Mouse (Mus musculus) megakaryocyte, embryonic 14.5 days (primary cell): Measurements from ENCODE around the gene Epha4. TPM values are rescaled to one million over a fixed set of nuclear protein-coding genes. Genes with fewer than 3 reads are reported as not detected.

Experiments
- H3K27me3 ChIP-seq: replicated peaks from 2 replicates; pipeline ENCODE3; 2012; ENCODE audit warnings: inconsistent platforms
- H3K36me3 ChIP-seq: replicated peaks from 2 replicates; pipeline ENCODE3; 2012; ENCODE audit warnings: low read length, inconsistent platforms, mixed read lengths
- H3K4me1 ChIP-seq: 2 replicates; pipeline ENCODE4 v1.6.1; 2012; ENCODE audit warnings: inconsistent platforms
- H3K4me3 ChIP-seq: replicated peaks from 2 replicates; pipeline ENCODE3; 2012; ENCODE audit warnings: moderate library complexity, mild to moderate bottlenecking, inconsistent platforms
- H3K9me3 ChIP-seq: 2 replicates; pipeline ENCODE4 v1.6.1; 2012; ENCODE audit warnings: inconsistent platforms
- FLI1 ChIP-seq: IDR thresholded peaks from 2 replicates; pipeline ENCODE4 v1.6.1; 2012; ENCODE audit warnings: low read length, inconsistent platforms, mixed read lengths
- GATA1 ChIP-seq: IDR thresholded peaks from 3 replicates; pipeline ENCODE4 v1.6.1; 2012; ENCODE audit warnings: mixed read lengths, low read length, inconsistent platforms, borderline replicate concordance
- polyA plus RNA-seq: library from polyadenylated mRNA; stranded (reverse); fragments of >175 nt; gene quantifications from 2 replicates; pipeline ENCODE4 v1.2.3, GENCODE M21; 2012; ENCODE audit warnings: low replicate concordance; ENCODE audit not compliant: insufficient read depth

Gene Epha4
- polyA plus RNA-seq, 1 experiment: 0.09 TPM

GRCm38 (mm10) chr1:77435045-77435444 lies 79.8 kb downstream of the Epha4 start:
- TF ChIP-seq GATA1 (no peak), FLI1 (no peak)
- H3K27me3 ChIP-seq: no peaks in the 10 kb centered on the region
- peaks cover 15% of the 10 kb centered on the region; the same call in 1 of the 2 replicates for H3K9me3 ChIP-seq
- no peaks in the 10 kb centered on the region for H3K4me1 ChIP-seq
- no peaks in the 10 kb centered on the region for H3K36me3 ChIP-seq
- no peak overlapping the region for H3K4me3 ChIP-seq

- Histone ChIP-seq H3K4me1 (no peaks in the 10 kb centered on the region), H3K4me3 (no peak overlapping the region), H3K27me3 (no peaks in the 10 kb centered on the region), H3K9me3 (peaks cover 15% of the 10 kb centered on the region; the same call in 1 of the 2 replicates), H3K36me3 (no peaks in the 10 kb centered on the region)
- TF ChIP-seq GATA1 (no peak), FLI1 (no peak)
These were observed 81.7 kb downstream of the Epha4 start for GRCm38 (mm10) chr1:77433148-77433547.

- TF ChIP-seq GATA1: no peak
- TF ChIP-seq FLI1: no peak
These were observed 82.4 kb downstream of the Epha4 start for GRCm38 (mm10) chr1:77432489-77432888.

GRCm38 (mm10) chr1:77429174-77429573 lies 85.7 kb downstream of the Epha4 start:
- Histone ChIP-seq H3K36me3 (no peaks in the 10 kb centered on the region), H3K4me3 (no peak overlapping the region), H3K4me1 (no peaks in the 10 kb centered on the region), H3K27me3 (no peaks in the 10 kb centered on the region), H3K9me3 (peaks cover 17% of the 10 kb centered on the region)
- TF ChIP-seq GATA1: no peak

More at GRCm38 (mm10) chr1:77432489-77432888, 82.4 kb downstream of the Epha4 start:
- Histone ChIP-seq H3K4me3 (no peak overlapping the region), H3K27me3 (no peaks in the 10 kb centered on the region), H3K4me1 (no peaks in the 10 kb centered on the region), H3K36me3 (no peaks in the 10 kb centered on the region), H3K9me3 (peaks cover 15% of the 10 kb centered on the region; the same call in 1 of the 2 replicates)

- no peaks in the 10 kb centered on the region for H3K27me3 ChIP-seq
- H3K9me3 ChIP-seq: peaks cover 9% of the 10 kb centered on the region
- no peaks in the 10 kb centered on the region for H3K36me3 ChIP-seq
- TF ChIP-seq GATA1: no peak
- TF ChIP-seq FLI1: no peak
- no peaks in the 10 kb centered on the region for H3K4me1 ChIP-seq
- H3K4me3 ChIP-seq: no peak overlapping the region
These were observed 87.9 kb downstream of the Epha4 start for GRCm38 (mm10) chr1:77426956-77427355.

- Histone ChIP-seq H3K36me3 (no peaks in the 10 kb centered on the region), H3K4me1 (no peaks in the 10 kb centered on the region), H3K9me3 (peaks cover 5% of the 10 kb centered on the region), H3K27me3 (no peaks in the 10 kb centered on the region), H3K4me3 (no peak overlapping the region)
- TF ChIP-seq GATA1 (no peak), FLI1 (no peak)
These were observed 89.7 kb downstream of the Epha4 start for GRCm38 (mm10) chr1:77425171-77425570.

- TF ChIP-seq GATA1 (no peak), FLI1 (no peak)
- Histone ChIP-seq H3K4me1 (no peaks in the 10 kb centered on the region), H3K27me3 (no peaks in the 10 kb centered on the region), H3K4me3 (no peak overlapping the region), H3K36me3 (no peaks in the 10 kb centered on the region), H3K9me3 (peaks cover 4% of the 10 kb centered on the region; the same call in 1 of the 2 replicates)
These were observed 93.8 kb downstream of the Epha4 start for GRCm38 (mm10) chr1:77421081-77421480.

GRCm38 (mm10) chr1:77420348-77420747 lies 94.5 kb downstream of the Epha4 start:
- no peaks in the 10 kb centered on the region for H3K36me3 ChIP-seq
- TF ChIP-seq FLI1 (no peak), GATA1 (no peak)

GRCm38 (mm10) chr1:77416872-77417271 lies 98.0 kb downstream of the Epha4 start:
- TF ChIP-seq GATA1 (no peak), FLI1 (no peak)
- Histone ChIP-seq H3K27me3 (no peaks in the 10 kb centered on the region), H3K9me3 (no peaks in the 10 kb centered on the region), H3K36me3 (no peaks in the 10 kb centered on the region), H3K4me3 (no peak overlapping the region), H3K4me1 (no peaks in the 10 kb centered on the region)

More at GRCm38 (mm10) chr1:77420348-77420747, 94.5 kb downstream of the Epha4 start:
- Histone ChIP-seq H3K9me3 (no peaks in the 10 kb centered on the region; the same call in 1 of the 2 replicates), H3K27me3 (no peaks in the 10 kb centered on the region), H3K4me3 (no peak overlapping the region), H3K4me1 (no peaks in the 10 kb centered on the region)

GRCm38 (mm10) chr1:77412871-77413669 lies 101.8 kb downstream of the Epha4 start:
- H3K36me3 ChIP-seq: no peaks in the 10 kb centered on the region
- H3K27me3 ChIP-seq: no peaks in the 10 kb centered on the region
- peaks cover 5% of the 10 kb centered on the region; the same call in 1 of the 2 replicates for H3K9me3 ChIP-seq
- H3K4me3 ChIP-seq: no peak overlapping the region
- TF ChIP-seq GATA1 (no peak), FLI1 (no peak)
- H3K4me1 ChIP-seq: no peaks in the 10 kb centered on the region
